Mouse (Mus musculus) C2C12 (cell line): Measurements from ENCODE around the gene Mnd1. TPM values are rescaled to one million over a fixed set of nuclear protein-coding genes. Genes with fewer than 3 reads are reported as not detected.
A peak's percentile ranks its signal among the peaks of the same experiment; 100 is the strongest.

Experiments
- H3K27me3 ChIP-seq: one replicate; pipeline ENCODE4 v1.6.1; 2011; ENCODE audit not compliant: control insufficient read depth, insufficient read depth, insufficient read length
- H3K36me3 ChIP-seq: one replicate; pipeline ENCODE4 v1.6.1; 2011; ENCODE audit not compliant: control insufficient read depth, insufficient read depth
- H3K4me3 ChIP-seq: one replicate; pipeline ENCODE4 v1.5.1; 2011; ENCODE audit warnings: mild to moderate bottlenecking, control low read depth; ENCODE audit not compliant: poor library complexity, insufficient read depth, severe bottlenecking
- H3K79me2 ChIP-seq: one replicate; pipeline ENCODE4 v1.6.1; 2011; ENCODE audit not compliant: control insufficient read depth, insufficient read depth
- H3K79me3 ChIP-seq: one replicate; pipeline ENCODE4 v1.6.1; 2011; ENCODE audit warnings: low read depth, control low read depth
- H3ac ChIP-seq: one replicate; pipeline ENCODE3; 2011; ENCODE audit warnings: low read depth; ENCODE audit not compliant: control insufficient read depth, insufficient read length
- CEBPB ChIP-seq: IDR thresholded peaks from one replicate; pipeline ENCODE4 v1.6.1; 2011; ENCODE audit warnings: low read depth, mild to moderate bottlenecking, control low read depth, moderate library complexity
- CTCF ChIP-seq: IDR thresholded peaks from one replicate; pipeline ENCODE4 v1.5.1; 2011; ENCODE audit not compliant: control insufficient read depth, insufficient read depth, insufficient read length
- FOSL1 ChIP-seq: IDR thresholded peaks from one replicate; pipeline ENCODE4 v1.8.0; 2011; ENCODE audit warnings: mild to moderate bottlenecking, low read length; ENCODE audit not compliant: poor library complexity, insufficient read depth, severe bottlenecking
- MAX ChIP-seq: IDR thresholded peaks from one replicate; pipeline ENCODE4 v1.6.1; 2011; ENCODE audit warnings: mild to moderate bottlenecking, control low read depth
- MYOD1 ChIP-seq: IDR thresholded peaks from one replicate; pipeline ENCODE4 v1.6.1; 2011; ENCODE audit warnings: low read depth; ENCODE audit not compliant: control insufficient read depth, insufficient read length
- MYOG ChIP-seq: IDR thresholded peaks from one replicate; pipeline ENCODE4 v1.6.1; 2011; ENCODE audit not compliant: control insufficient read depth, insufficient read length; ENCODE audit errors: extremely low read depth
- USF1 ChIP-seq: IDR thresholded peaks from one replicate; pipeline ENCODE4 v1.6.1; 2011; ENCODE audit warnings: low read depth, mild to moderate bottlenecking, control low read depth, moderate library complexity
- polyA plus RNA-seq: library from polyadenylated mRNA; unstranded; fragments of >200 nt; fragmentation: generic; extraction: Trizol; gene quantifications from one replicate; pipeline ENCODE4 v1.2.1, GENCODE M21; 2012; ENCODE audit warnings: missing spikeins

The Mnd1 gene
- polyA plus RNA-seq, 1 experiment = 11.1 TPM

GRCm38 (mm10) chr3:84166073-84166472, 10.5 kb upstream of the Mnd1 start:
- no peak overlapping the region for H3K4me3 ChIP-seq

GRCm38 (mm10) chr3:84165391-84165790, 9.8 kb upstream of the Mnd1 start:
- Histone ChIP-seq H3ac (no peak overlapping the region), H3K27me3 (no peaks in the 10 kb centered on the region), H3K79me2 (no peaks in the 10 kb centered on the region), H3K79me3 (no peaks in the 10 kb centered on the region), H3K4me3 (no peak overlapping the region), H3K36me3 (no peaks in the 10 kb centered on the region)
- TF ChIP-seq USF1 (no peak), MYOD1 (no peak), CEBPB (no peak), MAX (no peak), CTCF (no peak), MYOG (no peak), FOSL1 (no peak)

More at GRCm38 (mm10) chr3:84166073-84166472, 10.5 kb upstream of the Mnd1 start:
- Histone ChIP-seq H3ac (no peak overlapping the region), H3K27me3 (no peaks in the 10 kb centered on the region), H3K79me2 (no peaks in the 10 kb centered on the region), H3K79me3 (no peaks in the 10 kb centered on the region), H3K36me3 (no peaks in the 10 kb centered on the region)
- TF ChIP-seq FOSL1 = no peak
- no peak for TF ChIP-seq MYOD1
- no peak for TF ChIP-seq CTCF
- TF ChIP-seq MAX = no peak
- no peak for TF ChIP-seq MYOG
- TF ChIP-seq USF1 = no peak
- TF ChIP-seq CEBPB = no peak

- no peaks in the 10 kb centered on the region for H3K36me3 ChIP-seq
- no peak overlapping the region for H3ac ChIP-seq
- no peaks in the 10 kb centered on the region for H3K79me3 ChIP-seq
- no peaks in the 10 kb centered on the region for H3K27me3 ChIP-seq
- H3K4me3 ChIP-seq = no peak overlapping the region
- no peak for TF ChIP-seq MYOG
- no peak for TF ChIP-seq MYOD1
- no peak for TF ChIP-seq USF1
- no peak for TF ChIP-seq CEBPB
- TF ChIP-seq CTCF = no peak
- no peak for TF ChIP-seq MAX
- TF ChIP-seq FOSL1 = no peak
- H3K79me2 ChIP-seq = no peaks in the 10 kb centered on the region
Measured at GRCm38 (mm10) chr3:84157559-84158350, 2.2 kb upstream of the Mnd1 start.

- Histone ChIP-seq H3K36me3 (no peaks in the 10 kb centered on the region), H3K79me3 (no peaks in the 10 kb centered on the region), H3K4me3 (no peak overlapping the region), H3ac (no peak overlapping the region), H3K27me3 (no peaks in the 10 kb centered on the region), H3K79me2 (no peaks in the 10 kb centered on the region)
- no peak for TF ChIP-seq FOSL1
Measured at GRCm38 (mm10) chr3:84157011-84157410, 1.4 kb upstream of the Mnd1 start.

GRCm38 (mm10) chr3:84156105-84156504, 519 bp upstream of the Mnd1 start:
- Histone ChIP-seq H3ac (no peak overlapping the region), H3K36me3 (no peaks in the 10 kb centered on the region), H3K27me3 (no peaks in the 10 kb centered on the region), H3K4me3 (no peak overlapping the region), H3K79me2 (no peaks in the 10 kb centered on the region), H3K79me3 (no peaks in the 10 kb centered on the region)
- TF ChIP-seq CEBPB = no peak
- no peak for TF ChIP-seq USF1
- TF ChIP-seq MYOD1 = no peak
- no peak for TF ChIP-seq FOSL1
- no peak for TF ChIP-seq MAX
- no peak for TF ChIP-seq CTCF
- no peak for TF ChIP-seq MYOG

- Histone ChIP-seq H3K79me3 (no peaks in the 10 kb centered on the region), H3K4me3 (peak overlapping the region; percentile 37), H3K79me2 (no peaks in the 10 kb centered on the region), H3ac (peak overlapping the region; percentile 81), H3K27me3 (no peaks in the 10 kb centered on the region), H3K36me3 (no peaks in the 10 kb centered on the region)
- TF ChIP-seq USF1 (no peak), CTCF (no peak), MYOD1 (no peak), MYOG (no peak), MAX (no peak), CEBPB (no peak)
Measured at GRCm38 (mm10) chr3:84155146-84155545, 440 bp downstream of the Mnd1 start.
